Mouse (Mus musculus) kidney, adult 9 months (tissue): ENCODE measurements around the gene Slc29a1.
"Not testable (repeated sequence)": the region's sequence is repeated elsewhere in the genome, so short reads cannot be mapped to it uniquely, and the experiment has no call there.

ENCODE experiments used
- DNase-seq: peaks from one replicate; pipeline ENCODE4 v3.0.0; 2022

Gene Slc29a1

DNA sequence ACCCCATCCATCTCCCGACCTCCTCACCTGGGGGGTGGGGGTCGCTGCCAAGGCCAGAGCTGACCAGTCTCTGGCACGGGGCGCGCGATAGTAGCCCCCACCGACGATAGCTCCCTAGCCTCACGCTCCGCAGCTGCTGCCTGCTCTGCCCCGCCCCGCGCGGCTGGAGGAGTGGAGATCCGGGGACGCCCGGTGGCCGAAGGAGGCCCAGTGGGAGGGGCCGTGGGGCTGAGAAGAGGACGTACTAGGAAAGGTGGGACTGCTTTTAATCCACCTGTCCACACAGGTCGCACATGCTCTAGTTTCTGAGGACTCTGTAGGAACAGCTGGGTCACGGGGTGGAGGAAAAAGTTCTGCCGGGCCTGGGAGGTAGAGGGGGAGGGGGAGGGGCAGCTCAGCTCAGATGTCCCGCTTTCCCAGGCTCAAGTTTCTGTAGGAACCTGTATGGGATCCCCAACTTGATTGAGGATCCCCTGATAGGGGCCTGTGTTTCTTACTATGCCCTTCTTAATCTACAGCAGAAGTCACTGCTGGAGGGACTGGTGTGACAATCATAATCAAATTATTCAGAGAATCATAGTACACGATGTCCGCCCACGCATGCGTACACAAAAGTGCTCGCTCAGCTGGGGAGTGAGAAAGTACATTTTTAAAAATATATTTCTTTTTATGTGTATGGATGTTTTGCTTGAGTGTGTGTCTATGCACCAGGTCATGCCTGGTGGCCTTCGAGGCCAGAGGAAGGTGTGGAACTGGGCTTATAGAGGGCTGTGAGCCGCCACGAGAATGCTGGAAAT, at the start of gene Slc29a1:
Slc29a1 (minus strand) TSS at position 161 of the 797 bp plus-strand sequence.
- peak; percentile 68 for DNase-seq

DNA sequence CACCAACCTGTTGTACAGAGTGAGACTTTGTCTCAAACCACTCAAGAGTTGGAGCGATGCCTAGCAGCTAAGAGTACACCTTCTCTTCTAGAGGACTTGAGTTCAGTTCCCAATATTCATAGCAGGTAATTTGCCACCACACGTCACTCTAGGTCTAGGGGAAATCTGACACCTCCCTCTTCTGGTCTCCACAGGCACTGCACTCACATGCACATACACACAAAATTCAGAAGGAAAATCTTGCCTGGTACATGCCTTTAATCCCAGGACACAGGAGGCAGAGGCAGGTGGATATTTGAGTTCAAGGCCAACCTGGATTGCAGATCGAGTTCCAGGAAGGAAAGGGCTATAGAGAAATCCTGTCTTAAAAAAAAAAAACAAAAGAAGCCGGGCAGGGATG, 44.8 kb upstream of the Slc29a1 start:
- DNase-seq = no peak

- peak; percentile 51 for DNase-seq
Measured at GRCm38 (mm10) chr17:45642701-45643100, 43.3 kb upstream of the Slc29a1 start.

- DNase-seq = no peak
Measured at GRCm38 (mm10) chr17:45641981-45642380, 42.6 kb upstream of the Slc29a1 start.

- DNase-seq = no peak
Measured at GRCm38 (mm10) chr17:45638596-45639295, 39.3 kb upstream of the Slc29a1 start.

DNA sequence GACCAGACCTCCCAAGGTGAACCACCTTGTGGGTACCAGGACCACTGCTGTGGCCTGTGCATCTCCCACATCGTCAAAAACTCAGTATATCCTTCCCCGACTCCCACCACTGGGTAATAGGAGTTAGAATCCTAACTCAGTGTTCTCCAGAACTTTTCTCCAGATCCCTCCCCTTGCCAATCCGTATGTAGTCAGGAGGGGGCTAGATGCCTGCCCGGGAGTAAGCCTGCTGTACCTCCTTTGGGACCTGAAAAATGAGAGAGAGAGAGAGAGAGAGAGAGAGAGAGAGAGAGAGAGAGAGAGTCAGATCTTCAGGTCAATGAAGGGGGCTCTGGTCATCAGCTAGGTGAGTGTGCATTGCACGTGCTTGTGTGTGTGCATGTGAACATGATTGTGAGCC, 34.6 kb upstream of the Slc29a1 start:
- DNase-seq = no peak

- no peak for DNase-seq
Measured at GRCm38 (mm10) chr17:45631940-45632339, 32.5 kb upstream of the Slc29a1 start.

- no peak for DNase-seq
Measured at GRCm38 (mm10) chr17:45630992-45631391, 31.6 kb upstream of the Slc29a1 start.

- DNase-seq = peak; percentile 73
Measured at GRCm38 (mm10) chr17:45629861-45630694, 30.7 kb upstream of the Slc29a1 start.

DNA sequence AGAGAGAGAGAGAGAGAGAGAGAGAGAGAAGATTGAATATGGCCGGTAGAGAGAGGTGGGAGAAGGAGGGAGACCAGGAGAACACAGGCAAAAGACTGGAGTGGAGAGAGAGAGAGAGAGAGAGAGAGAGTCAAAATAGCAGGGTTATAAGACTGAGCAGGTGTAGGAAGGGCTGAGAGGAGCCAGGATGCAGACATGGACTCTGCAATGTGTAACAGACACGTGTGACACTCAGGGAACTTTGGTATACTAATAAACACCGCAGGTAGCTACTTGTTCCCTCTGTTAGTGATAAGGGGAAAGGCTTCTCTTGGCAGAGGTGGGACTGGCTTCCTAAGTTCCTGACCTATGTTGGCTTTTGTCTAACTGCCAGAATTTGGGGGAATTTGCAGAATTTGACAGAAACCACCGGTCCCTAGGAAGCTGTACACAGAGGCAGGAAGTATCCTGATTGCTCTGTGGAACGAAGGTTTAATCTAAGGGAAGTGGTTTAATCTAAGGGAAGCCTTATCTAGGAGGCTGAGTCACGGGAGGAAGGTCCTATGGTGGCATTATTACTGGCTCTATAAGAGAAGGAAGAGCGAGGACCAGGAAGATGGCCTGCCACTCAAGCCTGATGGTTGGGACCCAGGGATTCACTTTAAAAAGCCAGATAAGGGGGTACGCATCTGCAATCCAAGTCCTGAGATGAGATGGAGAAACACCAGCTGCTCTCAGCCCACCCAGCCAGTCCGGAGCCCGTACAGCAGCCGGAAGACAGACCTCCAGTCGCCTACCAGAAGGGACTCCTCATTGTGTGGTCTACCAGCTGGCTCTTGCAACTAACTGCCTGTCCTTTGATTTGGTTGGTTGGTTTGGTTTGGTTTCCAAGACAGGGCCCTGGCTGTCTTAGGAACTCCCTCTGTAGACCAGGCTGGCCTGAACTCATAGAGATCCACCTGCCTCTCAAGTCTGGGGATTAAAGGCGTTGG, 29.8 kb upstream of the Slc29a1 start:
- peak; percentile 41 for DNase-seq

GRCm38 (mm10) chr17:45628160-45628559, 28.8 kb upstream of the Slc29a1 start:
- no peak for DNase-seq

DNA sequence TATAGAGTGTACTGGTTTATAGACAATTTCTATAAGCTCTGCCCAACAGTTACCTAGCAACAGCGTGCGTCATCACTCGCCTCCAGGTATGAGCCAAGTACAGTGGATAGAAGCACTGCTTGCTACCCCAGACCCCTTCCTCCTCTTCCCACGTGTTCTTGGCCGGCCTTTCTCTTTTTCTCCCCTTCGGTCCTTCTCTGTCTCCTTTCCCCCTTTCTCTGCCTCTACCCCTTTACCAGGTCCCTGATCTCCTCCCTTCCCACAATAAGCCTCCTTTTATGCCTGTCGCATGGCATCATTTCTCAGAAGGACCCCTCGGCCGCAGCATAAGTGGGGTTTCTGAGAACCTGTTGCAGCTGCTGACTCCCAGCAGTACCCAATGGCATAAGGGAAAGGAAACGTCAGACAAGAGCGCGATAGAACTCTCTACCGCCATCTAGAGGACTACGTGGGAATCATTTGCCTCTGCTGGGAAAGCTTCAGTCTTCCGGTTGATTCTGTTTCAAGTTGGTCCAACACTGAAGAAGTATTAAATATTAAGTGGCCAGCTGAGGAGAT, 27.2 kb upstream of the Slc29a1 start:
- DNase-seq = peak; percentile 82

DNA sequence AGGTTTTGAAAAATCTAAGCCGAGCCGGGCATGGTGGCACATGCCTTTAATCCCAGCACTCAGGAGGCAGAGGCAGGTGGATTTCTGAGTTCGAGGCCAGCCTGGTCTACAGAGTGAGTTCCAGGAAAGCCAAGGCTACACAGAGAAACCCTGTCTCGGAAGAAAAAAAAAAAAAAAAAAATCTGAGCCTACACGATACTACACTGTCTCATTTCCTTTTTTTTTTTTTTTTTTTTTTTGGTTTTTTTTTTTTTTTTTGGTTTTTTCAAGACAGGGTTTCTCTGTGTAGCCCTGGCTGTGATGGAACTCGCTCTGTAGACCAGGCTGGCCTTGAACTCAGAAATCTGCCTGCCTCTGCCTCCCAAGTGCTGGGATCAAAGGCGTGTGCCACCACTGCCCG, 24.0 kb upstream of the Slc29a1 start:
- DNase-seq = not testable (repeated sequence)

- peak; percentile 44 for DNase-seq
Measured at GRCm38 (mm10) chr17:45619386-45620256, 20.2 kb upstream of the Slc29a1 start.

DNA sequence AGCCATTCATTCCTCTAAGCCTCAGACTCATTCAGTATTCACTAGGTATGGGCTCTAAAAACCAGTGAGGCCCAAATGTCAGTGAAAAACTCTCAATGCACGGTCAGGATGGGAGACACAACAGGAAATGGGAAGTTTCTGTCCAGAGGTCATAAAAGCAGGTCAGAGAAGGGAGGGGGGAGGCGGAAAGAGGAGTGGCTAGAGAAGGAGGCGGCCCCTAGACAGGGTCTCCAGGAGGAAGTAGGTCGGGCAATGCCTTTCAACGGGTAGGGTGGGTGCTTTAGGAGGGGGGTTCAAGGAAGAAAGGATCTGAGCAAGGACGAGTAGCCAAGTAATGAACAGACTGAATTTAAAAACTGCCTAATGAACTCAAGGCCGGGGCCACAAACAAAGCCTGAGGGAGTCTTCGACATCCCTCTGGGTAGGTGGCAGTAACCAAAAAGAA, 19.6 kb upstream of the Slc29a1 start:
- DNase-seq = peak; percentile 70

DNA sequence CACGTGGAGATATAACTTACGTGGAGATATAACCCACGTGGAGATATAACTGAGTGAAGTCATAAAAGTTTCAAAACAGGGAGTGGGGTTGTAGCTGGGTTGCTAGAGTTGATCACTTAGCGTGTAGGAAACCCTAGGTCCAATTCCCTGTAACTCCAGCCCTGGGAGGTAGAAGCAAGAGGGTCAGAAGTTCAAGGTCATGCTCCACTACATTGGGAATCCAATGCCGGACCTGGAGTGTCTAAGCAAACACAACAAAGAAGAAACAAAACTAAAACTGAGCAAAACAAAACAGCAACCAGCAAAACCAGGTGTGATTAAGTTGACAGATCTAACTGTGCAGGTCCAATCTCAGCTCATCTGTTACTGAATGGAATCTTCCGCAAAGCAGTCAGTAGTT, 18.2 kb upstream of the Slc29a1 start:
- no peak for DNase-seq

GRCm38 (mm10) chr17:45616679-45617078, 17.3 kb upstream of the Slc29a1 start:
- no peak for DNase-seq

DNA sequence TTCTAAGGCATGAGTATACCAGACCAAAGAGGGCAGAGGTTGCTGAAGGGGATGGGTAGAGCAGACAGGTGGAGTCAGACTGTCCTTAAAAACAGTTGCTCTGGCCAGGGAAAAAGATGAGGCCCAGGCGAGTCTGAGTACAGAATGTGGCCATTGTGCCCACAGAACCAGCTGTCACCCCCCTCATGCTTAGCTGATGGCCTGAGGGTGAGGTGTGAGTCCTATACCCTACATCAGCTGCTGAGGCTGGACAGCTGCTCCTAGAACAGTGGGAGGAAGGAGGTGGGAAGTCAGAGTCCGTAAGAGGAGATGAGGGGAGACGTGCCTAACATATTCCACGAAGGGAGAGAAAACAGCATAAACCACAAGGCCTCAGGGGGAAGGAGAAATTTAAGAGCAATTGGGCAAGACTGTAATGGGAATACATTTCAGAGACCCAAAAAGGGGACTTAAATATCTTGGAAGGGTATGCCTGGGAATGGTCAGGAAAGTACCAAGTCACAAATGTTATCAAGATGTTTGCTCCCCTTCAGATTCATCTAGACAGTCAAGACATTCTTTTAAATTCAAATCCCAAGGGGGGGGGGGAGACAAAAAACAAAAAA, 16.7 kb upstream of the Slc29a1 start:
- DNase-seq = no peak

- no peak for DNase-seq
Measured at GRCm38 (mm10) chr17:45612921-45613320, 13.5 kb upstream of the Slc29a1 start.

DNA sequence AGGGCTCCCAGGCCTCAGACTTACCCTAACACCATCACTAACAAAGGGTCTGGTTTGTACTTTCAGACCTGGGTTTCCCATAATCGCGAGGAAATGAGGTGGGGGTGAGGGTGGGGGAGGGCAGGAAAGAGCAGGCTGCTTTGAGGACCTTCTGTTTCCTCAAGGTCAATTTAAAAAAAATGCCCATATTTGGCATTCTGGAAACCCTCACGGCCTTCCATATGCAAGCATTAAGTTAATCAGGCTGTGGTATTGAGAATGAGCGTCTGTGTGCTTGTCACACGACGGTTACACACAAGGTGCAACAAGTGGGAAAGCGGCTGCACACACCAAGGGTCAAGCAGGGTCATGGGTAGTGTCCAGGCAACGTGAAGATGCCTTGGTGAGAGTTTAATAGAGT, 12.6 kb upstream of the Slc29a1 start:
- no peak for DNase-seq
